Mouse (Mus musculus) embryonic fibroblast, embryonic 13.5 days (primary cell): Measurements from ENCODE around the gene Cubn. TPM values are rescaled to one million over a fixed set of nuclear protein-coding genes. Genes with fewer than 3 reads are reported as not detected.

Source experiments
- H3K27ac ChIP-seq: 2 replicates; pipeline ENCODE4 v1.5.1; 2012; ENCODE audit warnings: low read length, control low read depth, inconsistent platforms; ENCODE audit not compliant: insufficient read depth
- H3K4me1 ChIP-seq: 2 replicates; pipeline ENCODE4 v1.6.1; 2011; ENCODE audit warnings: low read length; ENCODE audit not compliant: control insufficient read depth, insufficient read depth
- H3K4me3 ChIP-seq: 2 replicates; pipeline ENCODE4 v1.5.1; 2011; ENCODE audit warnings: mild to moderate bottlenecking, control low read depth, low read length; ENCODE audit not compliant: insufficient read depth
- CTCF ChIP-seq: IDR thresholded peaks from 2 replicates; pipeline ENCODE4 v1.5.1; 2011; ENCODE audit warnings: mild to moderate bottlenecking, control low read depth, low read length, moderate library complexity, borderline replicate concordance; ENCODE audit not compliant: insufficient read depth
- POLR2A ChIP-seq: IDR thresholded peaks from 2 replicates; pipeline ENCODE4 v1.6.1; 2011; ENCODE audit warnings: low read depth, mild to moderate bottlenecking, control low read depth, low read length, moderate library complexity
- polyA plus RNA-seq: library from polyadenylated mRNA; stranded (reverse); fragments of >200 nt; gene quantifications from 2 replicates; pipeline ENCODE4 v1.2.4, GENCODE M21; 2011; ENCODE audit warnings: low read depth; ENCODE audit not compliant: missing spikeins, insufficient read length

Gene Cubn
- polyA plus RNA-seq, 1 experiment, result 0.81 TPM

- Histone ChIP-seq H3K27ac (peak overlapping the region; percentile 99), H3K4me3 (no peak overlapping the region), H3K4me1 (peaks cover 31% of the 10 kb centered on the region)
- TF ChIP-seq POLR2A, result no peak
- TF ChIP-seq CTCF, result no peak
These were observed 39.8 kb downstream of the Cubn start for GRCm38 (mm10) chr2:13451495-13452491.

DNA sequence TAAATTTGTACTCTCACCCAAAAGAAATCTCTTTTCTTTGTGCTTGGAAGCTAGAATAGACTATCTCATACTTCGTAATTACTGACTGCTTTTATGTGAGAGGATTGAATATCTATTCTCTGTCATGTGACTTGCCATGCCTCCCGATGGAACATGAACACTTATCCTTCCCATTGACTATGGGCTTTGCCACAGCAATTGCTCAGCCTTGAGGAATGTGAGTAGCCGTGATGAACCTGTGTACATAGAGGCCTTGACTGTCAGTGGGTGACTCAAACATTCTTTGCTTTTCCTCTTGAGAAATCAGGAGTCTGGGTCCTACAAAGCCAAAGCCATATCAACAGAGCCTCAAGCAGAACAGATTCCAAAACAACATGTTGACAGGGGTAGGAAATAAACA, 40.7 kb downstream of the Cubn start:
- Histone ChIP-seq H3K27ac (peak overlapping the region; percentile 99), H3K4me1 (peaks cover 27% of the 10 kb centered on the region), H3K4me3 (no peak overlapping the region)
- TF ChIP-seq CTCF (no peak), POLR2A (no peak)

GRCm38 (mm10) chr2:13450470-13450869, 41.1 kb downstream of the Cubn start:
- TF ChIP-seq POLR2A (no peak), CTCF (no peak)
- no peak overlapping the region for H3K4me3 ChIP-seq
- H3K27ac ChIP-seq, result peak overlapping the region; percentile 99
- peaks cover 27% of the 10 kb centered on the region for H3K4me1 ChIP-seq

GRCm38 (mm10) chr2:13445156-13445555, 46.5 kb downstream of the Cubn start:
- Histone ChIP-seq H3K4me3 (no peak overlapping the region), H3K27ac (no peak overlapping the region), H3K4me1 (peaks cover 3% of the 10 kb centered on the region; the same call in 1 of the 2 replicates)
- no peak for TF ChIP-seq CTCF
- TF ChIP-seq POLR2A, result no peak

- Histone ChIP-seq H3K4me3 (no peak overlapping the region), H3K27ac (peak overlapping the region; percentile 89), H3K4me1 (peaks cover 8% of the 10 kb centered on the region)
- no peak for TF ChIP-seq POLR2A
- no peak for TF ChIP-seq CTCF
These were observed 52.6 kb downstream of the Cubn start for GRCm38 (mm10) chr2:13438983-13439382.

DNA sequence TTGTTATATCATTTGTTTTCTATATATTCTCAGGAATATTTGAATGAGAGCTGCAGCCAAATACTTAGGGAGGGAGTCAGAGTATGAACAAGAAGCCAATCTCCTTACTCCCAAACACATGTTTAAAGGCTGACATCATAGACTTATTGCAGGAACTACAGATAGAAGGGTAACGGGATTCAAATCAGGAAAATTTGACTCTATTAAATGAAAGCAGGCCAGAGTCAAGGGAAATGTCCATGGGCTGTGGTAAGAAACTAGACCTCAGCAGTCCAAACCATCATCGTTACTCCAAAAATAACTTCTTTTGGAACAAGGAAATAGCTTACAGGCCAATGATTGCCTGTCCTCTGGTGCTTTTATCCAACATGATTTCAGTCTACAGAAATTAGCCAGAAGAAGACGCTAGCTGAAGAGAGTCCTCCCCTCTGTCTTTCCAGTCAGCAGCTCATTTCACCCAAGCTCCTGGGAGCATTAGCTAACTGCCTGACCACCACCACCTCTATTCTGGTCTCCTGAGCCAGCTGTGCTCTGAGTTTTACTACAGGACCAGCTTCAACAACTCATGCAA, 53.3 kb downstream of the Cubn start:
- TF ChIP-seq CTCF, result no peak
- TF ChIP-seq POLR2A, result no peak

GRCm38 (mm10) chr2:13432002-13432401, 59.6 kb downstream of the Cubn start:
- Histone ChIP-seq H3K4me3 (no peak overlapping the region), H3K4me1 (no peaks in the 10 kb centered on the region), H3K27ac (no peak overlapping the region)
- TF ChIP-seq POLR2A (no peak), CTCF (no peak)

More for the DNA sequence above, 53.3 kb downstream of the Cubn start:
- Histone ChIP-seq H3K4me3 (no peak overlapping the region), H3K27ac (peak overlapping the region; percentile 89), H3K4me1 (peaks cover 8% of the 10 kb centered on the region)

- H3K4me3 ChIP-seq, result no peak overlapping the region
- peaks cover 3% of the 10 kb centered on the region; the same call in 1 of the 2 replicates for H3K4me1 ChIP-seq
- H3K27ac ChIP-seq, result peak overlapping the region; percentile 97
- TF ChIP-seq CTCF (no peak), POLR2A (no peak)
These were observed 69.4 kb downstream of the Cubn start for GRCm38 (mm10) chr2:13421974-13422760.

- H3K4me1 ChIP-seq, result peaks cover 11% of the 10 kb centered on the region
- H3K4me3 ChIP-seq, result no peak overlapping the region
- TF ChIP-seq POLR2A (no peak), CTCF (no peak)
- peak overlapping the region; percentile 11; the same call in 1 of the 2 replicates for H3K27ac ChIP-seq
These were observed 74.7 kb downstream of the Cubn start for GRCm38 (mm10) chr2:13416765-13417524.
